Mouse (Mus musculus): ENCODE measurements around the gene Rnf130. TPM values are rescaled to one million over a fixed set of nuclear protein-coding genes. Genes with fewer than 3 reads are reported as not detected.

Gene Rnf130
- polyA plus RNA-seq, 1 experiment from 2014 or later, result 48.0 TPM

DNA sequence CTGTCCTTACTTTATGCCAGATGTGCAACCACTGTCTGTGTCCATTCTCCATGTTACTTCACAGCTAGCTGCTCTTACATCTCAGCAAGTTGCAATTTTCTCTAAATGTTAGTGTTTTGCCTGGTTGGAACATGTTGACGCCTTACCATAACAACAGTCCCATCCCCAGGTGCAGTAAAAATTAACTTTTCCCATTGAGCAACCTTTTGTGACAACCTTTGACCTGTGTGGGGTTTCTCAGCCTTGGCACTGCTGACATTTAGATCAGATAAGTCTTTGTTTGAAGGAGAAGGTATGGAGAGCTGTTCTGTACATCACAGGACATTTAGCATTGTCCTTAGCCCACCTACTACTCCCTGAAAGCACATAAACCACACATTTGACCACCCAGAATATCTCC is 64.7 kb downstream of the Rnf130 start:
- WGBS, result 88% methylated on average over 1 of the region's 1 CpGs
- DNase-seq (ENCODE audit: low spot score) (no peak), ATAC-seq (replicated peaks; ENCODE audit: low FRiP score) (no peak)
- H3K9ac ChIP-seq (ENCODE audit: low read depth, low read length), result no peak overlapping the region
- no peaks in the 10 kb centered on the region for H3K27me3 ChIP-seq (replicated peaks; ENCODE audit: control insufficient read depth, insufficient read depth, low read length)
- no peaks in the 10 kb centered on the region for H3K9me3 ChIP-seq (ENCODE audit: control insufficient read depth, low read length)
- H3K4me2 ChIP-seq, result no peak overlapping the region
- H3K36me3 ChIP-seq (ENCODE audit: control insufficient read depth, insufficient read depth, low read length), result peaks cover 8% of the 10 kb centered on the region; the same call in 1 of the 2 replicates
- no peaks in the 10 kb centered on the region for H3K4me1 ChIP-seq (replicated peaks; ENCODE audit: control insufficient read depth, insufficient read depth, low read length)
- no peak overlapping the region for H3K27ac ChIP-seq (ENCODE audit: low read depth, low read length)
- H3K4me3 ChIP-seq (ENCODE audit: low read depth, low read length), result no peak overlapping the region

DNA sequence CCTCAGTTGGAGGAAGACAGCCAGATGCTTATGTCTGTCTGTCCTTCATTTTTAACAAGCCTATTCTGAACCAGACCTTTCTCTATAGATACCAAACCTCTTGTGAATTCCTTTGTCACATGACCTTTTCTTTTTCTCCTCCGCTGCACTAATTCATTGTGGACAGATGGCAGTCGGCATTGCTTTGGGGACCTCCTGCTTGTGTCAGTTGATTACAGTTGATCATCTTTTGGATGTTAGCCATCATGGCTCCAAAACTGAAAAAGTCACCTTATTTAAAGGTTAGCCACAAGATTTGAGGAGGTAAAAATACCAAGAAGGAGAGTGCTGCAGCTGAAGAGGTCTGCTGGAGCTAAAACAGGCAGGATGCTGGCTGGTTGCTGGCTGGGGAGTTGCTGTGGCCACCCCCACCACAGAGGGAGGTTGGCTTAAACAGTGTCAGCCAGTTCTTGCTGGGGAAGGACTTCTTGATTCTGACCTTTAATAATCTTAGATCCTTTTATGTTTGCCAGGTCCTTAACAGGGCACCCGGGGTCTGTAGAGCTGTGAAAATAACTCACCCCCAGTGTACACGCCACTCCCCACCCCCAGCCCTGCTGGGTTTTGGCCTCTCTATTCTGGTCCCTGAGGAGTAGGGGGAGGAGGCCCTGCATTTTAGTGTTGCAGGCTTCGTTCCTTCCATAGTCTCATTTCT is 66.0 kb downstream of the Rnf130 start:
- Histone ChIP-seq H3K4me3 (ENCODE audit: low read depth, low read length) (no peak overlapping the region), H3K36me3 (ENCODE audit: control insufficient read depth, insufficient read depth, low read length) (peaks cover 8% of the 10 kb centered on the region; the same call in 1 of the 2 replicates), H3K27ac (ENCODE audit: low read depth, low read length) (no peak overlapping the region), H3K4me1 (replicated peaks; ENCODE audit: control insufficient read depth, insufficient read depth, low read length) (no peaks in the 10 kb centered on the region), H3K9me3 (ENCODE audit: control insufficient read depth, low read length) (no peaks in the 10 kb centered on the region), H3K27me3 (replicated peaks; ENCODE audit: control insufficient read depth, insufficient read depth, low read length) (no peaks in the 10 kb centered on the region), H3K4me2 (no peak overlapping the region), H3K9ac (ENCODE audit: low read depth, low read length) (no peak overlapping the region)
- ATAC-seq (replicated peaks; ENCODE audit: low FRiP score) (no peak), DNase-seq (ENCODE audit: low spot score) (no peak)
- 81% methylated on average over 5 of the region's 5 CpGs for WGBS

DNA sequence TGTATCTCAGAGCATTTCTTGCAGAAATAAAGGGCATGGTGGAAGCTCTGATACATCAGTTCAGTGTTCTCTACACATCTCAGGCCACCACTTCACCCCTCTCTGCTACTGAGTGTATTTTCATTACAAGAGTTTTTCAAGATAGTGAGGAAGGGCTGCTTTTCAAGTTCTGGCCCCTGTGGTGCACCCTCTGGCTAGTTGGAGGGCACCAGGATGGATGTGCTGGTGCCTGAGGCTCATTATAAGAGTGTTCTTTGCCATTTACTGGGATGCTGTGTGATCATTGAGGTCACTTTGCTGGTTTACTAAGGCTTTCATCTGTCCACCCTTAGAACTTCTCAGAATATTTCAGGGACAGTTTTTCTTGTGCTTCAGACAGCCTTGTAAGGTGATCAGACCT is 66.5 kb downstream of the Rnf130 start:
- Histone ChIP-seq H3K9me3 (ENCODE audit: control insufficient read depth, low read length) (no peaks in the 10 kb centered on the region), H3K4me3 (ENCODE audit: low read depth, low read length) (no peak overlapping the region), H3K4me1 (replicated peaks; ENCODE audit: control insufficient read depth, insufficient read depth, low read length) (no peaks in the 10 kb centered on the region), H3K4me2 (no peak overlapping the region), H3K9ac (ENCODE audit: low read depth, low read length) (no peak overlapping the region), H3K27ac (ENCODE audit: low read depth, low read length) (no peak overlapping the region), H3K27me3 (replicated peaks; ENCODE audit: control insufficient read depth, insufficient read depth, low read length) (no peaks in the 10 kb centered on the region), H3K36me3 (ENCODE audit: control insufficient read depth, insufficient read depth, low read length) (peaks cover 8% of the 10 kb centered on the region; the same call in 1 of the 2 replicates)
- no peak for ATAC-seq (replicated peaks; ENCODE audit: low FRiP score)
- DNase-seq (ENCODE audit: low spot score), result no peak

DNA sequence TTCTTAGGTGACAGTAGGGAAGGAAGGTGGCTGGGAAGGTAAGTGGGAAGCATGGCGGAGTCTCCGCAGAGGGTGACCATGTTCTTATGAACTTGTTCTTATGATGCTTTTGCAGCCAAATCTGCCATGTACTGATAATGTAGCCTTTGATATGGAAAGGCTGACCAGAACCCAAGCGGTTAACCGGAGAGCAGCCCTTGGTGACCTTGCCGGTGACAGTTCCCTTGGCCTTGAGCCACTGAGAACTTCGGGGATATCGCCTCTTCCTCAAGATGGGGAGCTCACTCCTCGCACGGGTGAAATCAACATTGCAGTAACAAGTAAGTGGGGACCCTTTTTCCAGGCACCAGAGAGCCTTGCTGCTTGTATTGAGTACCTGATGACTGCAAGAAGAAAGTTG is 70.5 kb downstream of the Rnf130 start:
- Histone ChIP-seq H3K36me3 (ENCODE audit: control insufficient read depth, insufficient read depth, low read length) (peaks cover 6% of the 10 kb centered on the region; the same call in 1 of the 2 replicates), H3K4me3 (ENCODE audit: low read depth, low read length) (no peak overlapping the region), H3K27me3 (replicated peaks; ENCODE audit: control insufficient read depth, insufficient read depth, low read length) (no peaks in the 10 kb centered on the region), H3K9me3 (ENCODE audit: control insufficient read depth, low read length) (no peaks in the 10 kb centered on the region), H3K4me2 (no peak overlapping the region), H3K9ac (ENCODE audit: low read depth, low read length) (no peak overlapping the region), H3K27ac (ENCODE audit: low read depth, low read length) (no peak overlapping the region), H3K4me1 (replicated peaks; ENCODE audit: control insufficient read depth, insufficient read depth, low read length) (no peaks in the 10 kb centered on the region)
- ATAC-seq (replicated peaks; ENCODE audit: low FRiP score), result no peak
- WGBS, result 87% methylated on average over 9 of the region's 9 CpGs
- DNase-seq (ENCODE audit: low spot score), result no peak

DNA sequence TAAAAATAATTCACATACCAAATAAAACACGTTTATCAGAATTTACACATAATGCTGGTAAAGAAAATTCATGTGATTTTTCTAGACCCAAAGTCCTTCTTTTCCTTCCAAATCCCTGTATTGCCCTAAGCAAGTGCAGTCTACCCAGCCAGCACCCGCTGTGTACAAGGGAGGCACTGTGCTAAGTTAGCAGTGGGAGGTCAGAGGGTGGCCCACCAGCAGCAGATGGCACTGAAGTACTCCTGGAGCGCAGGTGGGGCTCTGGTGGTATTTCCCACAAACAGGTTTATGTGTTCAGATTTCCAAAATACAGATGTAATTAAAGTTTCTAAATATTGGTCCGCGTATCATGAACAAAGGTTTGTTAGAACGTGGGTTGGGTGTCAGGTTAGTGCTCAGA is 71.9 kb downstream of the Rnf130 start:
- no peak for ATAC-seq (replicated peaks; ENCODE audit: low FRiP score)
- whole genome bisulfite sequencing, result 90% methylated on average over 6 of the region's 6 CpGs
- DNase-seq (ENCODE audit: low spot score), result no peak
- Histone ChIP-seq H3K4me2 (no peak overlapping the region), H3K4me3 (ENCODE audit: low read depth, low read length) (no peak overlapping the region), H3K9me3 (ENCODE audit: control insufficient read depth, low read length) (no peaks in the 10 kb centered on the region), H3K36me3 (ENCODE audit: control insufficient read depth, insufficient read depth, low read length) (peaks cover 3% of the 10 kb centered on the region; the same call in 1 of the 2 replicates), H3K4me1 (replicated peaks; ENCODE audit: control insufficient read depth, insufficient read depth, low read length) (no peaks in the 10 kb centered on the region), H3K27me3 (replicated peaks; ENCODE audit: control insufficient read depth, insufficient read depth, low read length) (no peaks in the 10 kb centered on the region), H3K27ac (ENCODE audit: low read depth, low read length) (no peak overlapping the region), H3K9ac (ENCODE audit: low read depth, low read length) (no peak overlapping the region)

DNA sequence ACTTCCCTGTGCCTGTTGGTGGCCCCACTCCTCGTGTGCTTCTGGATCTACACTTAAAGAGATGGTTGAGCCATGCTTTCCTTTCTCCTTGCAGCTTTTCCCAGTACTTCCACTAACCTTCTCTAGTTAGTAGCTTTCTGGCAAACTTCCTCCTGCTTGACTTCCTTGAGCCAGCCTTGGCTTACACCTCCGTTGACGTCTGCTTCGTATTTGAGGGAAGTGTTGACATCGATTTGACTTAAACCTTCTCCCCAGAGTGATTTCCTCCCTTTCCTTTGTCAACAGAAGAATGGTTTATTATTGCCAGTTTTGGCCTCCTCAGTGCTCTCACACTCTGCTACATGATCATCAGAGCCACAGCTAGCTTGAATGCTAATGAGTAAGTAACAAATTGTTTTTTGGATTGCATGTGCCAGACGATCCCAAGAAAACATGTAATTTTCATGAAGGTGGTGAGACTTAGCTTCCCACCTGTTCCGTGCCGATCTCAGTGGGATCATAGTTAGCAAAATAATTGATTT is 73.9 kb downstream of the Rnf130 start:
- Histone ChIP-seq H3K9me3 (ENCODE audit: control insufficient read depth, low read length) (no peaks in the 10 kb centered on the region), H3K36me3 (ENCODE audit: control insufficient read depth, insufficient read depth, low read length) (peaks cover 3% of the 10 kb centered on the region; the same call in 1 of the 2 replicates), H3K4me2 (no peak overlapping the region), H3K27me3 (replicated peaks; ENCODE audit: control insufficient read depth, insufficient read depth, low read length) (no peaks in the 10 kb centered on the region), H3K4me3 (ENCODE audit: low read depth, low read length) (no peak overlapping the region), H3K4me1 (replicated peaks; ENCODE audit: control insufficient read depth, insufficient read depth, low read length) (0 out of 2 replicates have a peak, but pooled peaks cover under 1% of the 10 kb centered on the region), H3K27ac (ENCODE audit: low read depth, low read length) (no peak overlapping the region), H3K9ac (ENCODE audit: low read depth, low read length) (no peak overlapping the region)
- ATAC-seq (replicated peaks; ENCODE audit: low FRiP score), result no peak
- WGBS, result 77% methylated on average over 8 of the region's 8 CpGs
- DNase-seq (ENCODE audit: low spot score), result no peak

DNA sequence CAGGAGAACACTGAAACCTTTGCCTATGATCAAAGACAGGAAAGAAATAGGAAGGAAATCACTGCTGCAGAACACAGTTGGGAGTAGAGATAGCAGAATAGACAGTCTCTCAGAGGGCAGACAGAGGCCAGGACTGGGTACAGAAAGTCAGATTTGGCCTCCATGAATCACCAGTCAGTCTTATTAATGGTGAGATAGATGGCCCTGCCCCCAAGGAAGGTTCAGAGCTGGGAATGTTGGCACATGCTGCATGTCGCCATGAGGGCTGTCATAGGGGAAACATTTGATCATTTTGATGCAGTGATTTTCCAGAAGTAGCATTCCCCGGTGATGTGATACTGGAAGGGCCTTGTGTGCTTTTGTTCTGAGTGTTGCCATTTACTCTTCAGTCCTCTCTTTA is 74.5 kb downstream of the Rnf130 start:
- no peak for DNase-seq (ENCODE audit: low spot score)
- no peak for ATAC-seq (replicated peaks; ENCODE audit: low FRiP score)
- 85% methylated on average over 2 of the region's 2 CpGs for WGBS
- Histone ChIP-seq H3K27ac (ENCODE audit: low read depth, low read length) (no peak overlapping the region), H3K36me3 (ENCODE audit: control insufficient read depth, insufficient read depth, low read length) (peaks cover 3% of the 10 kb centered on the region; the same call in 1 of the 2 replicates), H3K9ac (ENCODE audit: low read depth, low read length) (no peak overlapping the region), H3K4me3 (ENCODE audit: low read depth, low read length) (no peak overlapping the region), H3K9me3 (ENCODE audit: control insufficient read depth, low read length) (no peaks in the 10 kb centered on the region), H3K4me2 (no peak overlapping the region), H3K4me1 (replicated peaks; ENCODE audit: control insufficient read depth, insufficient read depth, low read length) (0 out of 2 replicates have a peak, but pooled peaks cover 3% of the 10 kb centered on the region), H3K27me3 (replicated peaks; ENCODE audit: control insufficient read depth, insufficient read depth, low read length) (no peaks in the 10 kb centered on the region)

DNA sequence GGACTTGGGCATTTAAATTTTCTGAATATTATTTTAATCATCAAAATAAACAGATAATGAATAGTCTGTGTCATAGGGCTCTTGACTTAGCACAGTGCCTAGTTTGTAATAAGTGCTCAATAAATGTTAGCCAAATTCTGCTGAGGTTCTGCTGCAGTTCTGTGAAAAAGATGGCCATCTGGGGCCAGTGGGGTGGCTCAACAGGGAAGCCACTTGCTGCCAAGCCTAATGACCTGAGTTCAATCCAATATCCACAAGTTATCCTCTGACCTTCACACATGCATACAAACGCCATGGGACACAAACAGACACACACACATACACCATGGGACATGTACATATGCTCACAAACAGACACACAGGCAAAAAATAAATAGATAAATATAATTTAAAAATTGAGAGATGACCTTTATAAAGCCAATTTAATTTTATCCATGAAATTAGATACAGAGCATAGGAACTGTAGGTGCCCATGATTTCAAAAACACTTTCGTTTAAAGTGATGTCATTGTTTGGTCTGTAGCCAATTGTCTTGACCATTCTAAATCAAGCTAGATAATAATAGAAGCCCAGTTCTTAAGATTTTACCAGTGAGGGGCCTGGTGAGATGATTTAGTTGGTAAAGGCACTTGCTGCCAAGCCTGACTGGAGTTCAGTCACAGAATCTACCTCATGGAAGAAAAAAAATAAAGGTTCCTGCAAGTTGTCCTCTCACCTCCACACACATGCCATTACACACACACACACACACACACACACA is 75.6 kb downstream of the Rnf130 start:
- DNase-seq (ENCODE audit: low spot score) (no peak), ATAC-seq (replicated peaks; ENCODE audit: low FRiP score) (no peak)
- Histone ChIP-seq H3K36me3 (ENCODE audit: control insufficient read depth, insufficient read depth, low read length) (peaks cover 3% of the 10 kb centered on the region; the same call in 1 of the 2 replicates), H3K9me3 (ENCODE audit: control insufficient read depth, low read length) (no peaks in the 10 kb centered on the region), H3K4me1 (replicated peaks; ENCODE audit: control insufficient read depth, insufficient read depth, low read length) (0 out of 2 replicates have a peak, but pooled peaks cover 3% of the 10 kb centered on the region), H3K27ac (ENCODE audit: low read depth, low read length) (no peak overlapping the region), H3K27me3 (replicated peaks; ENCODE audit: control insufficient read depth, insufficient read depth, low read length) (no peaks in the 10 kb centered on the region), H3K4me2 (no peak overlapping the region), H3K9ac (ENCODE audit: low read depth, low read length) (no peak overlapping the region), H3K4me3 (ENCODE audit: low read depth, low read length) (no peak overlapping the region)
- WGBS, result 86% methylated on average over 2 of the region's 2 CpGs

Measured in liver, embryonic 11.5 days (tissue).